Mouse (Mus musculus): Measurements from ENCODE around the gene C130026I21Rik. TPM values are rescaled to one million over a fixed set of nuclear protein-coding genes. Genes with fewer than 3 reads are reported as not detected.
"Not testable (repeated sequence)": the region's sequence is repeated elsewhere in the genome, so short reads cannot be mapped to it uniquely, and the experiment has no call there.

The C130026I21Rik gene
- polyA plus RNA-seq, 1 experiment from 2014 or later: not detected

- not testable (repeated sequence) for H3K4me3 ChIP-seq (ENCODE audit: low read depth, low read length); H3K27ac ChIP-seq (ENCODE audit: low read depth, low read length); H3K9ac ChIP-seq (ENCODE audit: low read length); H3K27me3 ChIP-seq (replicated peaks; ENCODE audit: control insufficient read depth, insufficient read depth, low read length); H3K4me2 ChIP-seq (ENCODE audit: low read length); ATAC-seq; H3K9me3 ChIP-seq (replicated peaks; ENCODE audit: control insufficient read depth, low read length); H3K36me3 ChIP-seq (ENCODE audit: control insufficient read depth, insufficient read depth, low read length); H3K4me1 ChIP-seq (ENCODE audit: control insufficient read depth, insufficient read depth, low read length); DNase-seq (ENCODE audit: low spot score)
- WGBS: 79% methylated on average over 2 of the region's 5 CpGs
Measured at GRCm38 (mm10) chr1:85112889-85113288, 157.5 kb downstream of the C130026I21Rik start.

GRCm38 (mm10) chr1:85112266-85112665, 158.1 kb downstream of the C130026I21Rik start:
- not testable (repeated sequence) for H3K27ac ChIP-seq (ENCODE audit: low read depth, low read length); H3K9me3 ChIP-seq (replicated peaks; ENCODE audit: control insufficient read depth, low read length); DNase-seq (ENCODE audit: low spot score); H3K4me1 ChIP-seq (ENCODE audit: control insufficient read depth, insufficient read depth, low read length); H3K9ac ChIP-seq (ENCODE audit: low read length); H3K4me3 ChIP-seq (ENCODE audit: low read depth, low read length); H3K27me3 ChIP-seq (replicated peaks; ENCODE audit: control insufficient read depth, insufficient read depth, low read length); H3K36me3 ChIP-seq (ENCODE audit: control insufficient read depth, insufficient read depth, low read length); ATAC-seq; H3K4me2 ChIP-seq (ENCODE audit: low read length)
- whole genome bisulfite sequencing: 89% methylated on average over 7 of the region's 7 CpGs

- not testable (repeated sequence) for H3K4me3 ChIP-seq (ENCODE audit: low read depth, low read length); H3K9me3 ChIP-seq (replicated peaks; ENCODE audit: control insufficient read depth, low read length); DNase-seq (ENCODE audit: low spot score); H3K27ac ChIP-seq (ENCODE audit: low read depth, low read length); ATAC-seq; H3K9ac ChIP-seq (ENCODE audit: low read length); H3K27me3 ChIP-seq (replicated peaks; ENCODE audit: control insufficient read depth, insufficient read depth, low read length); H3K4me2 ChIP-seq (ENCODE audit: low read length); H3K4me1 ChIP-seq (ENCODE audit: control insufficient read depth, insufficient read depth, low read length); H3K36me3 ChIP-seq (ENCODE audit: control insufficient read depth, insufficient read depth, low read length)
- 70% methylated on average over 9 of the region's 10 CpGs for WGBS
Measured at GRCm38 (mm10) chr1:85111572-85111971, 158.8 kb downstream of the C130026I21Rik start.

- not testable (repeated sequence) for H3K9me3 ChIP-seq (replicated peaks; ENCODE audit: control insufficient read depth, low read length); H3K36me3 ChIP-seq (ENCODE audit: control insufficient read depth, insufficient read depth, low read length); H3K27me3 ChIP-seq (replicated peaks; ENCODE audit: control insufficient read depth, insufficient read depth, low read length); H3K4me1 ChIP-seq (ENCODE audit: control insufficient read depth, insufficient read depth, low read length); H3K4me3 ChIP-seq (ENCODE audit: low read depth, low read length); H3K4me2 ChIP-seq (ENCODE audit: low read length); H3K27ac ChIP-seq (ENCODE audit: low read depth, low read length); DNase-seq (ENCODE audit: low spot score); H3K9ac ChIP-seq (ENCODE audit: low read length); ATAC-seq
- 75% methylated on average over 2 of the region's 3 CpGs for WGBS
Measured at GRCm38 (mm10) chr1:85110876-85111275, 159.5 kb downstream of the C130026I21Rik start.

- H3K27ac ChIP-seq (ENCODE audit: low read depth, low read length); H3K36me3 ChIP-seq (ENCODE audit: control insufficient read depth, insufficient read depth, low read length); H3K4me2 ChIP-seq (ENCODE audit: low read length); H3K4me3 ChIP-seq (ENCODE audit: low read depth, low read length); H3K4me1 ChIP-seq (ENCODE audit: control insufficient read depth, insufficient read depth, low read length); H3K27me3 ChIP-seq (replicated peaks; ENCODE audit: control insufficient read depth, insufficient read depth, low read length); H3K9ac ChIP-seq (ENCODE audit: low read length); H3K9me3 ChIP-seq (replicated peaks; ENCODE audit: control insufficient read depth, low read length); DNase-seq (ENCODE audit: low spot score); ATAC-seq: not testable (repeated sequence)
- WGBS: no CpG with 5 or more reads among the region's 7 CpGs
Measured at GRCm38 (mm10) chr1:85109753-85110152, 160.6 kb downstream of the C130026I21Rik start, which contains the start of gene A530032D15Rik. A530032D15Rik (minus strand) TSS chr1:85109853.

GRCm38 (mm10) chr1:85106013-85106412, 164.4 kb downstream of the C130026I21Rik start:
- 72% methylated on average over 5 of the region's 6 CpGs for WGBS
- H3K9ac ChIP-seq (ENCODE audit: low read length); H3K27me3 ChIP-seq (replicated peaks; ENCODE audit: control insufficient read depth, insufficient read depth, low read length); H3K27ac ChIP-seq (ENCODE audit: low read depth, low read length); DNase-seq (ENCODE audit: low spot score); H3K4me2 ChIP-seq (ENCODE audit: low read length); H3K36me3 ChIP-seq (ENCODE audit: control insufficient read depth, insufficient read depth, low read length); ATAC-seq; H3K9me3 ChIP-seq (replicated peaks; ENCODE audit: control insufficient read depth, low read length); H3K4me3 ChIP-seq (ENCODE audit: low read depth, low read length); H3K4me1 ChIP-seq (ENCODE audit: control insufficient read depth, insufficient read depth, low read length): not testable (repeated sequence)

GRCm38 (mm10) chr1:85105336-85105735, 165.0 kb downstream of the C130026I21Rik start:
- not testable (repeated sequence) for H3K9ac ChIP-seq (ENCODE audit: low read length); DNase-seq (ENCODE audit: low spot score); H3K4me1 ChIP-seq (ENCODE audit: control insufficient read depth, insufficient read depth, low read length); H3K27ac ChIP-seq (ENCODE audit: low read depth, low read length); H3K27me3 ChIP-seq (replicated peaks; ENCODE audit: control insufficient read depth, insufficient read depth, low read length); H3K4me2 ChIP-seq (ENCODE audit: low read length); ATAC-seq; H3K9me3 ChIP-seq (replicated peaks; ENCODE audit: control insufficient read depth, low read length); H3K36me3 ChIP-seq (ENCODE audit: control insufficient read depth, insufficient read depth, low read length); H3K4me3 ChIP-seq (ENCODE audit: low read depth, low read length)
- WGBS: 87% methylated on average over 4 of the region's 4 CpGs

- not testable (repeated sequence) for H3K36me3 ChIP-seq (ENCODE audit: control insufficient read depth, insufficient read depth, low read length); H3K27ac ChIP-seq (ENCODE audit: low read depth, low read length); H3K4me3 ChIP-seq (ENCODE audit: low read depth, low read length); H3K4me2 ChIP-seq (ENCODE audit: low read length); H3K4me1 ChIP-seq (ENCODE audit: control insufficient read depth, insufficient read depth, low read length); ATAC-seq; H3K9ac ChIP-seq (ENCODE audit: low read length); DNase-seq (ENCODE audit: low spot score); H3K9me3 ChIP-seq (replicated peaks; ENCODE audit: control insufficient read depth, low read length); H3K27me3 ChIP-seq (replicated peaks; ENCODE audit: control insufficient read depth, insufficient read depth, low read length)
- 86% methylated on average over 4 of the region's 4 CpGs for WGBS
Measured at GRCm38 (mm10) chr1:85101754-85102153, 168.6 kb downstream of the C130026I21Rik start.

- not testable (repeated sequence) for ATAC-seq
- 71% methylated on average over 1 of the region's 1 CpGs for WGBS
Measured at GRCm38 (mm10) chr1:85099864-85100263, 170.5 kb downstream of the C130026I21Rik start, which contains the start of gene Gm10553. Gm10553 (plus strand) TSS chr1:85100164.

More at GRCm38 (mm10) chr1:85099864-85100263, 170.5 kb downstream of the C130026I21Rik start, which contains the start of gene Gm10553:
- not testable (repeated sequence) for H3K36me3 ChIP-seq (ENCODE audit: control insufficient read depth, insufficient read depth, low read length); DNase-seq (ENCODE audit: low spot score); H3K4me1 ChIP-seq (ENCODE audit: control insufficient read depth, insufficient read depth, low read length); H3K4me2 ChIP-seq (ENCODE audit: low read length); H3K4me3 ChIP-seq (ENCODE audit: low read depth, low read length); H3K9ac ChIP-seq (ENCODE audit: low read length); H3K27ac ChIP-seq (ENCODE audit: low read depth, low read length); H3K9me3 ChIP-seq (replicated peaks; ENCODE audit: control insufficient read depth, low read length); H3K27me3 ChIP-seq (replicated peaks; ENCODE audit: control insufficient read depth, insufficient read depth, low read length)
